Mouse (Mus musculus): ENCODE measurements around the gene Tmem163.

- no peak for TF ChIP-seq CTCF (IDR thresholded peaks at IDR 0.05; ENCODE audit: low read depth)
- no peak for TF ChIP-seq EP300 (IDR thresholded peaks at IDR 0.05; ENCODE audit: low read depth)
Observed at GRCm38 (mm10) chr1:127442880-127443877, 236.2 kb downstream of the Tmem163 start.
